Mouse (Mus musculus): Measurements from ENCODE around the gene Dera. TPM values are rescaled to one million over a fixed set of nuclear protein-coding genes. Genes with fewer than 3 reads are reported as not detected.

Dera gene
- polyA plus RNA-seq, 2 experiments: 16.1 to 45.3 TPM

GRCm38 (mm10) chr6:137734460-137734845 is 19.9 kb upstream of the Dera start:
- Histone ChIP-seq H3K9ac (replicated peaks) (peak overlapping the region; percentile 95), H3K36me3 (replicated peaks; ENCODE audit: control insufficient read depth, insufficient read depth, low read depth) (peaks cover 10% of the 10 kb centered on the region), H3K4me2 (ENCODE audit: low read depth) (peak overlapping the region; percentile 98), H3K4me3 (ENCODE audit: insufficient read depth in 1 of 2, low read depth in 2 of 2, low read length in 2 of 2) (peak overlapping the region; percentile 67 to 93), H3K9me3 (ENCODE audit: control insufficient read depth, low read length) (no peaks in the 10 kb centered on the region), H3K4me1 (replicated peaks; ENCODE audit: control insufficient read depth in 2 of 2, insufficient read depth in 2 of 2, low read length in 1 of 2) (peaks cover 14 to 16% of the 10 kb centered on the region in 2 experiments), H3K27ac (peak overlapping the region; percentile 37), H3K27me3 (ENCODE audit: control insufficient read depth, insufficient read depth, low read length) (no peaks in the 10 kb centered on the region)
- DNase-seq (ENCODE audit: low read depth in 3 of 3, low spot score in 3 of 3) (no peak), ATAC-seq (ENCODE audit: insufficient read depth) (peak; percentile 37)
- whole genome bisulfite sequencing (ENCODE audit: insufficient replicate concordance): 1% methylated on average over 7 of the region's 7 CpGs
- TF ChIP-seq EP300 (IDR thresholded peaks at IDR 0.05; ENCODE audit: low read depth): no peak
- no peak for TF ChIP-seq CTCF (IDR thresholded peaks at IDR 0.05; ENCODE audit: low read depth)

- DNase-seq (ENCODE audit: low read depth in 3 of 3, low spot score in 3 of 3) (peak; percentile 83 to 95 (median 92)), ATAC-seq (ENCODE audit: insufficient read depth) (peak; percentile 98)
- TF ChIP-seq EP300 (IDR thresholded peaks at IDR 0.05; ENCODE audit: low read depth) (no peak), CTCF (IDR thresholded peaks at IDR 0.05; ENCODE audit: low read depth) (peak; percentile 15; the same call in 1 of the 2 replicates)
- Histone ChIP-seq H3K4me2 (ENCODE audit: low read depth) (peak within 1 kb of the TSS; percentile 98), H3K36me3 (replicated peaks; ENCODE audit: control insufficient read depth, insufficient read depth, low read depth) (peaks cover 16% of the 10 kb centered on the region), H3K27ac (peak within 1 kb of the TSS; percentile 70), H3K27me3 (ENCODE audit: control insufficient read depth, insufficient read depth, low read length) (no peaks in the 10 kb centered on the region), H3K9me3 (ENCODE audit: control insufficient read depth, low read length) (no peaks in the 10 kb centered on the region), H3K4me3 (ENCODE audit: insufficient read depth in 1 of 2, low read depth in 2 of 2, low read length in 2 of 2) (peak within 1 kb of the TSS; percentile 93), H3K9ac (replicated peaks) (peak within 1 kb of the TSS; percentile 95), H3K4me1 (replicated peaks; ENCODE audit: control insufficient read depth in 2 of 2, insufficient read depth in 2 of 2, low read length in 1 of 2) (peaks cover 14 to 16% of the 10 kb centered on the region in 2 experiments)
- WGBS (ENCODE audit: insufficient replicate concordance): under 1% methylated on average over 82 of the region's 86 CpGs
These were observed 19.3 kb upstream of the Dera start, which contains the start of gene Strap for GRCm38 (mm10) chr6:137734846-137735609. Gene Strap, plus strand, starts transcription at chr6:137735078.

- TF ChIP-seq EP300 (IDR thresholded peaks at IDR 0.05; ENCODE audit: low read depth) (no peak), CTCF (IDR thresholded peaks at IDR 0.05; ENCODE audit: low read depth) (no peak)
- DNase-seq (ENCODE audit: low read depth in 3 of 3, low spot score in 3 of 3) (no peak), ATAC-seq (ENCODE audit: insufficient read depth) (no peak)
- H3K4me2 ChIP-seq (ENCODE audit: low read depth): peak overlapping the region; percentile 83
- H3K36me3 ChIP-seq (replicated peaks; ENCODE audit: control insufficient read depth, insufficient read depth, low read depth): peaks cover 23% of the 10 kb centered on the region
- peak overlapping the region; percentile 95 for H3K9ac ChIP-seq (replicated peaks)
- peaks cover 15 to 23% of the 10 kb centered on the region in 2 experiments for H3K4me1 ChIP-seq (replicated peaks; ENCODE audit: control insufficient read depth in 2 of 2, insufficient read depth in 2 of 2, low read length in 1 of 2)
- no peaks in the 10 kb centered on the region for H3K27me3 ChIP-seq (ENCODE audit: control insufficient read depth, insufficient read depth, low read length)
- no peaks in the 10 kb centered on the region; the same call in 1 of the 2 replicates for H3K9me3 ChIP-seq (ENCODE audit: control insufficient read depth, low read length)
- peak overlapping the region; percentile 93 for H3K4me3 ChIP-seq (ENCODE audit: insufficient read depth in 1 of 2, low read depth in 2 of 2, low read length in 2 of 2)
- H3K27ac ChIP-seq: peak overlapping the region; percentile 70
- WGBS (ENCODE audit: insufficient replicate concordance): 5% methylated on average over 17 of the region's 17 CpGs
These were observed 18.6 kb upstream of the Dera start for GRCm38 (mm10) chr6:137735671-137736238.

- Histone ChIP-seq H3K9me3 (ENCODE audit: control insufficient read depth, low read length) (no peaks in the 10 kb centered on the region; the same call in 1 of the 2 replicates), H3K27me3 (ENCODE audit: control insufficient read depth, insufficient read depth, low read length) (no peaks in the 10 kb centered on the region), H3K27ac (no peak overlapping the region), H3K9ac (replicated peaks) (no peak overlapping the region), H3K4me3 (ENCODE audit: insufficient read depth in 1 of 2, low read depth in 2 of 2, low read length in 2 of 2) (no peak overlapping the region), H3K4me2 (ENCODE audit: low read depth) (peak overlapping the region; percentile 5; the same call in 1 of the 2 replicates), H3K4me1 (replicated peaks; ENCODE audit: control insufficient read depth in 2 of 2, insufficient read depth in 2 of 2, low read length in 1 of 2) (peaks cover 16 to 22% of the 10 kb centered on the region in 2 experiments), H3K36me3 (replicated peaks; ENCODE audit: control insufficient read depth, insufficient read depth, low read depth) (peaks cover 65% of the 10 kb centered on the region)
- TF ChIP-seq EP300 (IDR thresholded peaks at IDR 0.05; ENCODE audit: low read depth): no peak
- no peak for TF ChIP-seq CTCF (IDR thresholded peaks at IDR 0.05; ENCODE audit: low read depth)
- no peak for DNase-seq (ENCODE audit: low read depth in 3 of 3, low spot score in 3 of 3)
- WGBS (ENCODE audit: insufficient replicate concordance): 91% methylated on average over 2 of the region's 2 CpGs
- ATAC-seq (ENCODE audit: insufficient read depth): peak; percentile 66; the same call in 1 of the 2 replicates
These were observed 13.4 kb upstream of the Dera start for GRCm38 (mm10) chr6:137740972-137741371.

GRCm38 (mm10) chr6:137744700-137745099 is 9.6 kb upstream of the Dera start:
- no peak overlapping the region for H3K4me3 ChIP-seq (ENCODE audit: insufficient read depth in 1 of 2, low read depth in 2 of 2, low read length in 2 of 2)
- no peaks in the 10 kb centered on the region; the same call in 1 of the 2 replicates for H3K9me3 ChIP-seq (ENCODE audit: control insufficient read depth, low read length)
- H3K4me1 ChIP-seq (replicated peaks; ENCODE audit: control insufficient read depth in 2 of 2, insufficient read depth in 2 of 2, low read length in 1 of 2): peaks cover 8 to 13% of the 10 kb centered on the region in 2 experiments
- H3K27me3 ChIP-seq (ENCODE audit: control insufficient read depth, insufficient read depth, low read length): no peaks in the 10 kb centered on the region
- H3K27ac ChIP-seq: no peak overlapping the region
- TF ChIP-seq CTCF (IDR thresholded peaks at IDR 0.05; ENCODE audit: low read depth): no peak
- TF ChIP-seq EP300 (IDR thresholded peaks at IDR 0.05; ENCODE audit: low read depth): no peak
- no peak for DNase-seq (ENCODE audit: low read depth in 3 of 3, low spot score in 3 of 3)
- peaks cover 73% of the 10 kb centered on the region for H3K36me3 ChIP-seq (replicated peaks; ENCODE audit: control insufficient read depth, insufficient read depth, low read depth)
- WGBS (ENCODE audit: insufficient replicate concordance): 68% methylated on average over 4 of the region's 4 CpGs
- no peak overlapping the region for H3K4me2 ChIP-seq (ENCODE audit: low read depth)
- no peak for ATAC-seq (ENCODE audit: insufficient read depth)
- H3K9ac ChIP-seq (replicated peaks): no peak overlapping the region
